Mouse (Mus musculus) liver, postnatal 0 days (tissue): ENCODE results near the gene Fibcd1.

Experiments
- CTCF ChIP-seq: sonication (generic); IDR thresholded peaks from 2 replicates; pipeline ENCODE4 v1.5.1; 2016; ENCODE audit warnings: antibody characterized with exemption, low read depth
- EP300 ChIP-seq: IDR thresholded peaks from 2 replicates; pipeline ENCODE4 v1.6.1; 2016; ENCODE audit warnings: antibody characterized with exemption, low read depth, mild to moderate bottlenecking

DNA sequence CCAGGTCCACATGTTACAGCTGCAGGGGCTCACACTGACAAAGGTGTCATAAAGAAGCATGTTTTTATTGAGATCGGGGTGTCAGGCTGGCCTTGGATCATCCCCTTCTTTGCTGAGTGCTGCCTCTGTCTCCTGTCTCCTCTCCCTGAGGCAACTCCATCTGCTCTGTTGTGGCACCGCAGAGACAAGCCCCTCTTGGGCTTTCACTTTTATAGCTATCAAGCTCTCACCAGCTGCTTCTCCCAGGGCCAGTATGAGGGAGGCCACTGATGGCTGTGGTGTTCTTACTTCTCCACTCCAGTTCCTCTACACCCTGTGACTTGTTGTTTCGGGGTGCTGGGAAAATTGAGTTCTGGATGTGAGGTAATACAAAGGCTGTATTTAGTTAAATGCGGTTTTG is 76.7 kb downstream of the Fibcd1 start:
- TF ChIP-seq CTCF (no peak), EP300 (no peak)
